Mouse (Mus musculus) thymus, adult 2 months (tissue): ENCODE results near the gene Anks1b. TPM values are rescaled to one million over a fixed set of nuclear protein-coding genes. Genes with fewer than 3 reads are reported as not detected.

Experiments
- DNase-seq: peaks from one replicate; pipeline ENCODE4 v3.0.0; 2021
- H3K27ac ChIP-seq: fragments of 200-500 bp; 2 replicates; pipeline ENCODE4 v1.5.1; 2012; ENCODE audit warnings: low read length, control low read depth; ENCODE audit not compliant: control insufficient read depth, insufficient read depth
- H3K27me3 ChIP-seq: fragments of 200-500 bp; 2 replicates; pipeline ENCODE4 v1.6.1; 2012; ENCODE audit warnings: mild to moderate bottlenecking, low read length, moderate library complexity, mixed read lengths; ENCODE audit not compliant: control insufficient read depth, insufficient read depth
- H3K36me3 ChIP-seq: fragments of 200-500 bp; 2 replicates; pipeline ENCODE4 v1.6.1; 2012; ENCODE audit warnings: mild to moderate bottlenecking, low read length, moderate library complexity; ENCODE audit not compliant: control insufficient read depth, insufficient read depth
- H3K4me1 ChIP-seq: fragments of 200-500 bp; replicated peaks from 2 replicates; pipeline ENCODE4 v1.6.1; 2012; ENCODE audit warnings: low read length; ENCODE audit not compliant: control insufficient read depth, insufficient read depth
- H3K4me3 ChIP-seq: fragments of 200-500 bp; 2 replicates; pipeline ENCODE4 v1.5.1; 2012; ENCODE audit warnings: mild to moderate bottlenecking, low read length, control low read depth, moderate library complexity; ENCODE audit not compliant: control insufficient read depth, insufficient read depth
- CTCF ChIP-seq: fragments of 200-500 bp; IDR thresholded peaks from 2 replicates; pipeline ENCODE4 v1.5.1; 2012; ENCODE audit warnings: mild to moderate bottlenecking, control low read depth, low read length, moderate library complexity, borderline replicate concordance; ENCODE audit not compliant: control insufficient read depth, poor library complexity, insufficient read depth; ENCODE audit errors: extremely low read depth
- POLR2A ChIP-seq: fragments of 200-500 bp; IDR thresholded peaks from 2 replicates; pipeline ENCODE4 v1.6.1; 2012; ENCODE audit warnings: mild to moderate bottlenecking, low read length, control low read depth, moderate library complexity; ENCODE audit not compliant: control insufficient read depth, poor library complexity, insufficient read depth; ENCODE audit errors: extremely low read depth
- WGBS: fragments of 180-500 bp; shearing (Covaris S2); methylation state at CpG from one replicate; pipeline ENCODE4 v1.1.7; 2018; 5-methylcytosine and 5-hydroxymethylcytosine counted together
- polyA plus RNA-seq: library from polyadenylated mRNA; depleted of rRNA; stranded (reverse); fragments of >200 nt; gene quantifications from 2 replicates; pipeline ENCODE4 v1.2.3, GENCODE M21; 2012

Anks1b gene
- polyA plus RNA-seq, 1 experiment = 0.24 TPM

DNA sequence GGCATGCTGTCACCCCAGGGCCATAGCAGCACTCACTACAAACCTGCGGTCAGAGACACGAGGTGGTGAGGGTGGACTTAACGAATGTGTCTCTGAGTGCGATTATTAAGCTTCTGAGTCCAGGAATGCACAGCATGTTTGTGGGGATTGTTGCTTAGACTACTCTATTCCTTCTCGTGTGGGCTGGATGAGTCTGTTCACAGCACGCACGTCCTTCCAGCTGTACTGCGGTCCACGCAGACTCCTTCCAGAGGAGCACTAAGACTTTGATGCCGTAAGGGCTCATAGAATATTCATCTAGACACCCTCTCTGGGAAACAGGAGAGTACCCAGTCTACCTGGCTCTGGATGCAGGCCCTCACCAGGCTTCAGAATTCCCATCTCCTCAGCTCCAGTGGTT is 1094.9 kb downstream of the Anks1b start:
- Histone ChIP-seq H3K4me1 (peaks cover 6% of the 10 kb centered on the region; the same call in 1 of the 2 replicates), H3K4me3 (no peak overlapping the region), H3K27me3 (peaks cover 10% of the 10 kb centered on the region), H3K36me3 (no peaks in the 10 kb centered on the region), H3K27ac (no peak overlapping the region)
- WGBS = 96% methylated on average over 10 of the region's 10 CpGs
- TF ChIP-seq CTCF (no peak), POLR2A (no peak)
- no peak for DNase-seq

DNA sequence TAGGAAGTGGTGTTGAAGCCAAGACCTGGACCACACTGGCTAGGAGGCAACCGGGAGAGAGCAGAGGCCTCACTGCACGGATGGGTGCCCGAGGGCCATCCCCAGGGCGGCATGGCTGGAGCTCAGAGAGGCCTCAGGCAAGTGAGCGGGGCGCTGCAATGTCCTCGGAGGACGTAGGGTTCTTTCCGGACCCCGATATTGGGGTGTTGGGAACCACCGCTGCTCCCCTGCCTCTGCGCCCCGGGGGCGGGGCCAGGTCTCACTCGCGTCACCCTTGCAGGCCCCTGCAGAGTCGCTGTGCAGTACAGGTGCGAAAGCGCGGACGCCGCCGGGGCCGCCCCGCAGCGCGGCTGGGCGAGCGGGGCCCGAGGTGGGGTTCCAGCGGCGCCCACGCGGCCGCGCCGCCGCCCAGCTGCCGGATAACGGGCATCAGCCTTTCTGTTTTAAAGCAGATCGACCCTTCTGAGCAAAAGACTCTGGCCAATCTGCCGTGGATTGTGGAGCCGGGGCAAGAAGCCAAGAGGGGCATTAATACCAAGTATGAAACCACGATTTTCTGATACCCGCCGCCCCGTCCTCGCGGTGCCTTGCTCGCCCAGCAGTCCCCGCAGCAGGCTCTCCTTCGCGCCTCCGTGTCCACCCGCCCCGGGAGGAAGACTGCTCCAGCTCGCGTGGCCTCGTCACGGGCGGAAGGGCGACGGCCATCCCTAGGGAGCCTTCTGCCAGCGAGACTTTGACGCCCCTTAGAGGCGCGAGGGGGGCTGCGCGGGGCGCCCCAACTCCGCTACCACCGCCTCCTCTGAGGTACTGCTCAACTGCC is 1096.3 kb downstream of the Anks1b start:
- Histone ChIP-seq H3K27ac (no peak overlapping the region), H3K27me3 (peaks cover 10% of the 10 kb centered on the region), H3K4me1 (peaks cover 6% of the 10 kb centered on the region; the same call in 1 of the 2 replicates), H3K4me3 (0 out of 2 replicates have a peak overlapping the region, but pooled peaks have one; percentile 11), H3K36me3 (no peaks in the 10 kb centered on the region)
- TF ChIP-seq CTCF (no peak), POLR2A (no peak)
- WGBS = 8% methylated on average over 72 of the region's 72 CpGs
- DNase-seq = peak; percentile 12

DNA sequence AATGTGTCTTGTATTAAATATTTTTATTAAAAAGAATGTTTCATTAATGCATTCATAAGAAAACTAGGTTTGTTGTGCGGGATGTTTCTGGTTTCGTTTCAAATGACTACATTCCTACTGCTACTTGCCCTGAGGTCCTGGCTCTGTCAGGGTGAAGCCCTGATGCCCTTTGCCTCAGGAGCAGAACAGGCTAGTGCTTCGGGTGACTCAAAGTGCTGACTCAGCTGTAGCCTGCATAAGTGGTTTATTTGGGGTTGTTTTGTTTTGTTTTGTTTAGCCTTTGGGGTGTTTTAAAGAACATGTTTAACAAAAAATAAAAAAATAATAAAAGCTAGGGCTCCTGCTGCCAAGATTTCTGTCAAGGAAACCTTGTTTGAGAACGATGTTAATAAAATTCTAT is 1097.3 kb downstream of the Anks1b start:
- no peaks in the 10 kb centered on the region for H3K36me3 ChIP-seq
- H3K4me1 ChIP-seq = peaks cover 6% of the 10 kb centered on the region; the same call in 1 of the 2 replicates
- TF ChIP-seq POLR2A = no peak
- no peak for TF ChIP-seq CTCF
- 55% methylated on average over 4 of the region's 4 CpGs for WGBS
- H3K27me3 ChIP-seq = peaks cover 10% of the 10 kb centered on the region
- no peak overlapping the region for H3K4me3 ChIP-seq
- H3K27ac ChIP-seq = no peak overlapping the region
- DNase-seq = no peak

DNA sequence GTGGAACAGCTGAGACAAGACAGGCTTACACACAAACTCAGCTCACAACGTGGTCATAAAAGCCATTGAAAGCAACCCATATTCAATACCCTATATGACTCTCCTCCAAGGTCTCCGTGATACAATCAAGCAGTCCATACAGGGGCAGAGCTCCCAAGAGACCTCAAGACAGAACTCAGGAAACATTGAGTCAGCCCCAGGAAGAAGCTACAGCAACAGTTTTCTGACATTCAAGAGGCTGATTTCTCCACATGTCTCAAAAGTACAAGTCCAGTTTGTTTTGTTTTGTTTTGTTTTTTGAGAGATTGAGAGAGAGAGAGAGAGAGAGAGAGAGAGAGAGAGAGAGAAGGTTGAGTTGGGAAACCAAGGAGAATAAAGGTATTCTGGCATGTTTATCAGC is 1100.8 kb downstream of the Anks1b start:
- H3K4me1 ChIP-seq = peaks cover 6% of the 10 kb centered on the region; the same call in 1 of the 2 replicates
- no peak overlapping the region for H3K27ac ChIP-seq
- H3K27me3 ChIP-seq = peaks cover 10% of the 10 kb centered on the region
- no peak for DNase-seq
- H3K36me3 ChIP-seq = no peaks in the 10 kb centered on the region
- no peak overlapping the region for H3K4me3 ChIP-seq
- no peak for TF ChIP-seq CTCF
- TF ChIP-seq POLR2A = no peak
- whole genome bisulfite sequencing = 71% methylated on average over 2 of the region's 2 CpGs

DNA sequence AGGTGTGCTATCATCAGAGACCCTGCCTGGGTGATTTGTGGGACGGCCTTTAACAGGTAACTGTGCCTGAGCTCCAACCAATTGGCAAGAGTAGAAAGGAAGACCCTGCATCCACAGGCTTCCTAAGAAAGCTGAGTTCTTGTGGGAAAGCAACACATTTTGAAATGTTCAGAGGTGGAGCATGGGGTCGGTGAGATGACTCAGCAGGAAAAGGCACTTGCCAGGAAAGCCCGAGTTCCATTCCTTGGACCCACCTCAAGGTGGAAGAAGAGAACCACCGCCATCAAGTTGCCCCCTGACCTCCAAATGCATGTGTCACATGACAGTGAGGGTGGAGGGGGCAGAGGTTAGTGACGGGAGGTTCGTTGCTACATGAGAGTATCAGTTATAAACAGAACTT is 1101.2 kb downstream of the Anks1b start:
- no peak for TF ChIP-seq POLR2A
- TF ChIP-seq CTCF = no peak
- Histone ChIP-seq H3K27me3 (peaks cover 5% of the 10 kb centered on the region), H3K4me3 (no peak overlapping the region), H3K4me1 (peaks cover 4% of the 10 kb centered on the region; the same call in 1 of the 2 replicates), H3K27ac (no peak overlapping the region), H3K36me3 (no peaks in the 10 kb centered on the region)
- DNase-seq = no peak
- 68% methylated on average over 6 of the region's 6 CpGs for WGBS

DNA sequence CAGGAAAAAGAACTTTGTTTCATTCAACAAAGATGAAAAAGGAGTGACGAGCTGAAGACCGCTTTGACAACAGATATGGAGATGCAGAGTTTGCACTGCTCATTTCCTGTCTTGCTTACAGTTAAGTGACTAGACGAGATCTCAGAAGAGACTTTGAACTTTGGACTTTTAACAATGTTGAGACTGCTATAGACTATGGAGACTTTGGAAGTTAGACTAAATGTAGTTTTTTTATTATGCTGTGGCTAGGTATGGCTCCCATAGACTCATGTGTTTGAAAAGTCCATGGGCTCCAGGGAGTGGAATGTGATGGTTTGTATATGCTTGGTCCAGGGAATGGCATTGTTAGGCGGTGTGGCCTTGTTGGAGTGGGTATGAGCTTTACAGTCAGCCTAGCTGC is 1108.5 kb downstream of the Anks1b start:
- Histone ChIP-seq H3K4me3 (no peak overlapping the region), H3K27ac (no peak overlapping the region), H3K27me3 (no peaks in the 10 kb centered on the region), H3K4me1 (no peaks in the 10 kb centered on the region), H3K36me3 (no peaks in the 10 kb centered on the region)
- DNase-seq = no peak
- TF ChIP-seq POLR2A = no peak
- no peak for TF ChIP-seq CTCF
- 68% methylated on average over 4 of the region's 4 CpGs for WGBS
